Mouse (Mus musculus): Measurements from ENCODE around the gene Spats2. TPM values are rescaled to one million over a fixed set of nuclear protein-coding genes. Genes with fewer than 3 reads are reported as not detected.
A peak's percentile ranks its signal among the peaks of the same experiment; 100 is the strongest.
"Not testable (repeated sequence)": the region's sequence is repeated elsewhere in the genome, so short reads cannot be mapped to it uniquely, and the experiment has no call there.

Spats2 gene
- polyA plus RNA-seq, 1 experiment from 2014 or later: 33.7 TPM

DNA sequence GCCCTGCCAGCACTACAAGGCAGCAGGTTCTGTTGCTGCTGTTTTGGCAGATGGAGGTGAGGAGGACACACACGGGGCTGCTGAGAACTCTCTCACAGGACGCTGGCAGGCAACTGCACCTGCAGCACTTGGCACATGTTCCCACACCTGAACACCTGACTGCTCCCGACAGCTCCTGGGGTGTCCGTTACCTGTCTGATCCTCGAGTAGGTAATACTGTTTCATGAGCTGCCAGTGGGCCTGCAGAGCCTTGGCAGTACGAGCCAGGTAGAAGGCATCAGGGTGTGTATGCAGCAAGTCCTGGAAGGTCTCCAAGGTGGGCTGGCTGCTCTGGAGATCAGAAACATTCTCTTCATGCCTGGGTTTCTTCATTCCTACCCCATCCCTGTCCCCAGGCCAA, 121.0 kb downstream of the Spats2 start:
- H3K4me2 ChIP-seq (replicated peaks); H3K4me1 ChIP-seq (replicated peaks; ENCODE audit: control insufficient read depth, insufficient read depth, low read length); H3K27ac ChIP-seq; ATAC-seq (ENCODE audit: low FRiP score); DNase-seq (ENCODE audit: low spot score); H3K9ac ChIP-seq; H3K4me3 ChIP-seq (replicated peaks; ENCODE audit: low read length); H3K27me3 ChIP-seq (ENCODE audit: control insufficient read depth, insufficient read depth, low read length); H3K9me3 ChIP-seq (ENCODE audit: control insufficient read depth, low read length): not testable (repeated sequence)
- H3K36me3 ChIP-seq (replicated peaks; ENCODE audit: control insufficient read depth, insufficient read depth): peaks cover 81% of the 10 kb centered on the region
- 95% methylated on average over 6 of the region's 6 CpGs for WGBS

GRCm38 (mm10) chr15:99248972-99249371, 123.3 kb downstream of the Spats2 start:
- ATAC-seq (ENCODE audit: low FRiP score): no peak
- peaks cover 59% of the 10 kb centered on the region for H3K36me3 ChIP-seq (replicated peaks; ENCODE audit: control insufficient read depth, insufficient read depth)
- 84% methylated on average over 9 of the region's 9 CpGs for WGBS

DNA sequence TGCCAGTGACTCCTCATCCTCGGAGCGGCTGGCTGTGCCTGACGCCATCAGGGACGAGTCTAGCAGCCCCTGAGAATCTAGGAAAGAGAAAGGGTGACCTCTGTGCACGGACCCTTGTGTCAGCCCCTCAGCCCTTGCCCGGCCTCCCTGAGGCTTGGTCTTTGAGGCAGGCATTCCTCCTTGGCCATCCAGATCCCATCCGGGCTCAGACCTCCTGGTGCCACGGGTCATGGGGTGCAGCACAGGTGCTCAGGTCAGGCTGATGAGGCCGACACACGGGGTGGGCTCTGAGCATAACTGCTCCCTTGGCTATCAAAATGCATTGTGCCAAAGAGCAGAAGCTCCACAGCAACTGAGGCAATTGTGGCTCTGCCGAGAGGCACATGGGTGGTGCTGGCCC, 124.2 kb downstream of the Spats2 start:
- Histone ChIP-seq H3K4me1 (replicated peaks; ENCODE audit: control insufficient read depth, insufficient read depth, low read length) (peaks cover 10% of the 10 kb centered on the region), H3K9ac (no peak overlapping the region), H3K9me3 (ENCODE audit: control insufficient read depth, low read length) (no peaks in the 10 kb centered on the region), H3K27me3 (ENCODE audit: control insufficient read depth, insufficient read depth, low read length) (no peaks in the 10 kb centered on the region), H3K27ac (no peak overlapping the region), H3K4me3 (replicated peaks; ENCODE audit: low read length) (no peak overlapping the region), H3K4me2 (replicated peaks) (no peak overlapping the region), H3K36me3 (replicated peaks; ENCODE audit: control insufficient read depth, insufficient read depth) (peaks cover 49% of the 10 kb centered on the region)
- DNase-seq (ENCODE audit: low spot score) (no peak), ATAC-seq (ENCODE audit: low FRiP score) (no peak)
- WGBS: 94% methylated on average over 11 of the region's 11 CpGs

More at GRCm38 (mm10) chr15:99248972-99249371, 123.3 kb downstream of the Spats2 start:
- Histone ChIP-seq H3K4me2 (replicated peaks) (no peak overlapping the region), H3K9me3 (ENCODE audit: control insufficient read depth, low read length) (no peaks in the 10 kb centered on the region), H3K27me3 (ENCODE audit: control insufficient read depth, insufficient read depth, low read length) (no peaks in the 10 kb centered on the region), H3K27ac (no peak overlapping the region), H3K4me1 (replicated peaks; ENCODE audit: control insufficient read depth, insufficient read depth, low read length) (peaks cover 10% of the 10 kb centered on the region), H3K4me3 (replicated peaks; ENCODE audit: low read length) (no peak overlapping the region), H3K9ac (no peak overlapping the region)
- no peak for DNase-seq (ENCODE audit: low spot score)

DNA sequence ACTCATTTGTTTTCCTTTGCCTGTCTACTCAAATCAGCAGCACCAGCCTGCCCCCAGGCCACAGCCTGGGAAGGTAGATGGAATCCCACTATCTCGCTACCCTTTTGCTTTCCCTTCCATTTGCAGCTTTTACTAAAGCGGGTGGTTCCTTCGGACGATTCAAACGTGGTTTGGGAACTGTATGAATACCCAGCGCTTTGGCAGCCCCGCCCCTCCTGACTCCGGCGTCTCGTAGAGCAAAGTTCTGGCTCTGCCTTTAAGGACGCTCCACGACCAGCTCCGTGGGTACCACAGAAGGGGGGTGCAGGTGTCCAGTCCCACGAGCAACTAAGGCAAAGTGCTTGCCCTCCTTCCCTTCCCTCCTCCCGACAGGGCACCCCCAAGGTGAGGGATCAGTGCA, 125.4 kb downstream of the Spats2 start:
- H3K9ac ChIP-seq: peak overlapping the region; percentile 72
- H3K27ac ChIP-seq: peak overlapping the region; percentile 59
- not testable (repeated sequence) for DNase-seq (ENCODE audit: low spot score); H3K4me1 ChIP-seq (replicated peaks; ENCODE audit: control insufficient read depth, insufficient read depth, low read length); H3K27me3 ChIP-seq (ENCODE audit: control insufficient read depth, insufficient read depth, low read length); ATAC-seq (ENCODE audit: low FRiP score); H3K9me3 ChIP-seq (ENCODE audit: control insufficient read depth, low read length)
- peak overlapping the region; percentile 80 for H3K4me2 ChIP-seq (replicated peaks)
- H3K4me3 ChIP-seq (replicated peaks; ENCODE audit: low read length): peak overlapping the region; percentile 44
- peaks cover 37% of the 10 kb centered on the region for H3K36me3 ChIP-seq (replicated peaks; ENCODE audit: control insufficient read depth, insufficient read depth)
- WGBS: under 1% methylated on average over 13 of the region's 15 CpGs

DNA sequence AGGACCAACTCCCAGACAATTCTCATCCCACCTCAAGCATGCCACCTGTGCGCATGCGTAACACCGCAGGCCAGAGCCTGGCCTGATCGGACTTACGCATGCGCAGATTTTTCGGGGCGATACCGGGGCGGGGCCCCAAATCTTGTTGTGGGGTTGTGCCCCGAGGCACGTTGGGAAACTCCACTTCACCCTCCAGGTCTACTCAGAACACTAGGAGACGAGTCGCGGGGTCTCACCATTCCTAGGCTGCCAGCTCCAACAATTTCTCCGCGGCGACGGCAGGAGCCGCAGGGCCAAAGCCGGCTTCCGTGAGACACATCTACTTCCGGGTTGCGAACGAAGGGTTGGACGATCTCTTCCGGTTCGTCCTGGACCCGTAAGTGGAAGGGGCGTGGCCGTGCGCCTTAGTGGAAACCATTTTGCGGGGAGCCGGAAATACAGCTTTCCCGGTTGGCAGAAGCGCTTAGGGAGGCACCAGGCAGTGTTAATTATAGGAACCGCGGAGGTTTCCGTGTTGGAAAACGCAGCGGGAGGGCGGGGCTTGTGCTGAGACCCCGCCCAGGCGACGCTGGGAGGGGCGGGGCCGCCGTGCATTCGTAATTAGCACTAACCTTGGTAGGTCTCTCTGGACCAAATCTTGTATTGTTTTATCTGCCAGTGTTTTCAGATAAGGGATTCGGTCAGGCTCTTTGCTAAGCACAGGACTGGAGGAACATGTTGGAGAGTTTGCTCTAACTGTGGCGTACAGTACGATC, 126.1 kb downstream of the Spats2 start, which contains the start of gene Mcrs1:
Gene Mcrs1, minus strand, starts transcription at position 336 of the 755 bp plus-strand sequence.
- H3K9me3 ChIP-seq (ENCODE audit: control insufficient read depth, low read length): no peaks in the 10 kb centered on the region
- no peaks in the 10 kb centered on the region for H3K27me3 ChIP-seq (ENCODE audit: control insufficient read depth, insufficient read depth, low read length)
- H3K36me3 ChIP-seq (replicated peaks; ENCODE audit: control insufficient read depth, insufficient read depth): peaks cover 30% of the 10 kb centered on the region
- H3K4me3 ChIP-seq (replicated peaks; ENCODE audit: low read length): peak within 1 kb of the TSS; percentile 44
- DNase-seq (ENCODE audit: low spot score): peak; percentile 100
- ATAC-seq (ENCODE audit: low FRiP score): peak; percentile 93
- H3K4me1 ChIP-seq (replicated peaks; ENCODE audit: control insufficient read depth, insufficient read depth, low read length): peaks cover 10% of the 10 kb centered on the region
- H3K27ac ChIP-seq: peak within 1 kb of the TSS; percentile 96
- WGBS: under 1% methylated on average over 52 of the region's 52 CpGs
- H3K4me2 ChIP-seq (replicated peaks): peak within 1 kb of the TSS; percentile 92
- peak within 1 kb of the TSS; percentile 72 for H3K9ac ChIP-seq

GRCm38 (mm10) chr15:99252381-99253174, 126.9 kb downstream of the Spats2 start:
- Histone ChIP-seq H3K4me3 (replicated peaks; ENCODE audit: low read length) (peak overlapping the region; percentile 44), H3K36me3 (replicated peaks; ENCODE audit: control insufficient read depth, insufficient read depth) (peaks cover 22% of the 10 kb centered on the region), H3K4me1 (replicated peaks; ENCODE audit: control insufficient read depth, insufficient read depth, low read length) (peaks cover 10% of the 10 kb centered on the region), H3K27ac (peak overlapping the region; percentile 96), H3K27me3 (ENCODE audit: control insufficient read depth, insufficient read depth, low read length) (no peaks in the 10 kb centered on the region), H3K9ac (peak overlapping the region; percentile 72), H3K4me2 (replicated peaks) (peak overlapping the region; percentile 92), H3K9me3 (ENCODE audit: control insufficient read depth, low read length) (no peaks in the 10 kb centered on the region)
- peak; percentile 43 for DNase-seq (ENCODE audit: low spot score)
- WGBS: 5% methylated on average over 22 of the region's 22 CpGs
- ATAC-seq (ENCODE audit: low FRiP score): peak; percentile 29; the same call in 1 of the 2 replicates

DNA sequence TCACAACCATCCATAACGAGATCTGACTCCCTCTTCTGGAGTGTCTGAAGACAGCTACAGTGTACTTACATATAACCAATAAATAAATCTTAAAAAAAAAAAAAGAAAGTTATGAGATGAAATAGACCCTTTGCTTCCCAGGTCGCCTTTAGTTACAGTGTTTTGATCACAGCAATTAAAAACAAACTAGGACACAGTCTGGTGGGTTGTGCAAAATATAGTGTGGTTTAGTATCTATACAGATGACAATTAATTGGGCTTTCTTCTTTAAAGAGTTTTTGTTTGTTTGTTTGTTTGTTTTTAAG, 127.4 kb downstream of the Spats2 start:
- 40% methylated on average over 2 of the region's 2 CpGs for WGBS
- H3K4me3 ChIP-seq (replicated peaks; ENCODE audit: low read length); H3K27me3 ChIP-seq (ENCODE audit: control insufficient read depth, insufficient read depth, low read length); DNase-seq (ENCODE audit: low spot score); H3K9ac ChIP-seq; H3K27ac ChIP-seq; H3K9me3 ChIP-seq (ENCODE audit: control insufficient read depth, low read length); H3K4me1 ChIP-seq (replicated peaks; ENCODE audit: control insufficient read depth, insufficient read depth, low read length); ATAC-seq (ENCODE audit: low FRiP score): not testable (repeated sequence)
- peak overlapping the region; percentile 92 for H3K4me2 ChIP-seq (replicated peaks)
- peaks cover 17% of the 10 kb centered on the region for H3K36me3 ChIP-seq (replicated peaks; ENCODE audit: control insufficient read depth, insufficient read depth)

DNA sequence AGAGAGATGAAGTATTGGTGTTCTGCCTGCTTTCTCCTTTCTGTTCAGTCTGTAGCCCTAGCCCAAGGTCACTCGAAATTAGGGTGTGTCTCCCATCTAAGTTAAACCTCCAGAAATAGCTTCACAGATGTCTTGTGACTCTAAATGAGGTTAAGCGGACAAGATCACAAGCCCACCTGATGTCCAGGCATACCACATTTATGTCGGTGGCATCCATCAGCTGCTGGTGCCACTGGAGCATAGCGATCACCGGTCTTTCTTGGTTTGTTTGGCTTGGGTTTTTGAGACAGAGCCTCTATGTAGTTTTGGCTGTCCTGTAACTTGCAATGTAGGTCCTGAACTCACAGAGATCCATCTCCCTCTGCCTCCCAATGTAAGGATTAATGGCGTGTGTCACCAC, 128.1 kb downstream of the Spats2 start:
- H3K36me3 ChIP-seq (replicated peaks; ENCODE audit: control insufficient read depth, insufficient read depth): peaks cover 11% of the 10 kb centered on the region
- H3K4me1 ChIP-seq (replicated peaks; ENCODE audit: control insufficient read depth, insufficient read depth, low read length): peaks cover 10% of the 10 kb centered on the region
- H3K4me3 ChIP-seq (replicated peaks; ENCODE audit: low read length): no peak overlapping the region
- DNase-seq (ENCODE audit: low spot score): no peak
- no peak overlapping the region for H3K27ac ChIP-seq
- H3K4me2 ChIP-seq (replicated peaks): 0 out of 2 replicates have a peak overlapping the region, but pooled peaks have one; percentile 92
- no peaks in the 10 kb centered on the region for H3K9me3 ChIP-seq (ENCODE audit: control insufficient read depth, low read length)
- no peak for ATAC-seq (ENCODE audit: low FRiP score)
- WGBS: 96% methylated on average over 6 of the region's 6 CpGs
- H3K9ac ChIP-seq: no peak overlapping the region
- H3K27me3 ChIP-seq (ENCODE audit: control insufficient read depth, insufficient read depth, low read length): no peaks in the 10 kb centered on the region

DNA sequence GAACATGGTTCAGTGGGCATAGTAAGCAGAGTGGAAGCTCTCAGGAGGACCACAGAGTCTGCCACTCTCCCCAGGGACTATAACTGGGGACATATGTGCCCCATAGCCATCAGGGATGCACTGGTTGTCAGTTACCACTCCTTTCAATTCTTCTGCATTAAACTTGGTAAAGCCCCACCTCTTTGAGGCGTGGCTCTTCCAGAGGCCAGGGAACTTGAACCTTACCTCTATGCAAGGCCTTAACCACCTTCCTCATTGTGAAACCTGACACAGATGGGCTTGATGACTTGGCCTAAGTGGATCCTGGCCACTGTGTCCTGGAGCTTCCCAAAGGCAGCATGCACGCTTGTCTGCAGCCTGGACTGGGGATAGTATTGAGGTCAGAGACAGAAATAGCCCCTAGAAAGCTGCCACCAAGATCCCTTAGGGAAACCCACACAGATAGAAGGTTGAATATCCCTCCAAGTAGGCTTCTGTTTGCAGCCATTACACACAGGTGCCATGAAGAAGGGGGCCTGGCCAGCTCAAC, 128.8 kb downstream of the Spats2 start:
- no peak overlapping the region for H3K9ac ChIP-seq
- no peak for ATAC-seq (ENCODE audit: low FRiP score)
- no peak overlapping the region for H3K27ac ChIP-seq
- no peak for DNase-seq (ENCODE audit: low spot score)
- H3K4me1 ChIP-seq (replicated peaks; ENCODE audit: control insufficient read depth, insufficient read depth, low read length): peaks cover 13% of the 10 kb centered on the region
- H3K4me3 ChIP-seq (replicated peaks; ENCODE audit: low read length): no peak overlapping the region
- no peaks in the 10 kb centered on the region for H3K27me3 ChIP-seq (ENCODE audit: control insufficient read depth, insufficient read depth, low read length)
- H3K4me2 ChIP-seq (replicated peaks): no peak overlapping the region
- H3K36me3 ChIP-seq (replicated peaks; ENCODE audit: control insufficient read depth, insufficient read depth): peaks cover 3% of the 10 kb centered on the region; the same call in 1 of the 2 replicates
- no peaks in the 10 kb centered on the region for H3K9me3 ChIP-seq (ENCODE audit: control insufficient read depth, low read length)
- 89% methylated on average over 2 of the region's 2 CpGs for WGBS

All from hindbrain, embryonic 14.5 days (tissue).